In the genomic region with DNA sequence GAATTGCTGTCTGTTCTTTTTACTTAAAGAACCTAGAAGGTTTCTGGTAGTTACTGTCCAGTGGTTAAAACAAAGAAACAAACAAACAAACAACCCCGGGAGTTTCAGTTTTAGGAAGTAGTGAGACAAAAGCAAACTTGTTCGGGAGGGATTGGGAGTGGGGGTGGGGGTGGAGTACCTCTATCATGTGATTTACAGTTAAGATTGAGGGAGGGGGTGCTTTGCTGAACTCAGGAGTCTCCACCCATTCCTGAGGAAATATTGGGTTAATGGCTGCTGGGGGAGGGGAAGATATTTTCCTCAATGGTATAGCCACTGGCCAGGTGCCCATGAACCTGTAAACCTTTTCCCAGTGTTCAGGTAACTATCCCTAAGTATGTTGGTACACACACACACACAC, we compare ENCODE assay signal across 1 mouse cellular context.
TF ChIP-seq lines count a peak whose summit lies in the region.

No protein-coding gene starts in this region.

TF ChIP-seq in ES-E14, 5 proteins besides CTCF, POLR2A, EP300 and RAD21:
- no peak for TF ChIP-seq CHD2 (IDR thresholded peaks at IDR 0.05; ENCODE audit: low read depth, low read length)
- TF ChIP-seq MAFK (IDR thresholded peaks at IDR 0.05; ENCODE audit: insufficient read depth, low read depth, low read length), result no peak
- TF ChIP-seq ZNF384 (IDR thresholded peaks at IDR 0.05; ENCODE audit: low read depth, low read length), result no peak
- no peak for TF ChIP-seq ZC3H11A (IDR thresholded peaks at IDR 0.05; ENCODE audit: borderline replicate concordance, low read depth, low read length)
- TF ChIP-seq HCFC1 (IDR thresholded peaks at IDR 0.05; ENCODE audit: borderline replicate concordance, insufficient read depth, low read length), result no peak
TF ChIP-seq in ES-E14: peak in this region for 0.
